Mouse (Mus musculus) spleen, postnatal 14 days (tissue): Measurements from ENCODE around the gene Fcer1g.

Experiments
- DNase-seq, 2 experiments: peaks; one replicate each; pipeline ENCODE4 v3.0.0; 2021 to 2022; ENCODE audit warnings: low spot score in 2 of 2

The Fcer1g gene

DNA sequence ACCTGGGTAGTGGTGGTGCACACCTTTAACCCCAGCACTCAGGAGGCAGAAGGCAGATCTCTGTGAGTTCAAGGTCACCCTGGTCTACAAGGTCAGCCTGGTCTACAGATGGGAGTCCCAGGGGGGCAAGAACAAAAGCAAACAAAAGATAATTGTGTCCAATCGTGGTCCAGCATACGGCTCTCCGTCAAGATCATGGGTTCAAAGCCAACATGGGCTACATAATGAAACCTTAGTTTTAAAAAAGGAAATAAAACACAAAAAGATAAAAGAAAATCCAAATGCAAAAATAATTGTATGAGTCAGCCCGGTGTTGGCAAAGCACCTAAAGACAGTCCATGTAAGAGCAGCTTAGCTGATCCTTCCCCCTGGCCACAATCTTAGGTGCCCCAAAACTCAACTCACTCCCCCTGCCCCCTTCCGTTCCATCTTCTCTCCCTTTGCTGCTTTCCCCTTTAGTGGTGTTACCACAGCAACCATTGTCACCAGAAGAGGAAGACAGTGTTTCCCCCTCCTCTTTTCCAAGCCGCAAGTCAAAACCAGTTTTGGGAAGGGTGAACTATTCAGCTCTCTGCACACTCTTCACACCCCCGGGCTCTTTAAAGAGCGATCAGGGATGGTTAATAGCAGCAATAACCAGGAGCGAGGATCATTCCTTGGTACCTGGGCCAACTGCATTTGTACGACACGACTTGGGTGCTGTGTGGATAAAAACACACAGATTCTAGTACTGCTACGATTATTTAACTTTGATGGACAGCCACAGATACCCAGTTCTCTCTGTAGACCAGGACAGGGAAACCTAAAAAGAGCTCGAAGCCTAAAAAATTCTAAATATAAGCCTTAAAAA, 46.1 kb downstream of the Fcer1g start:
- DNase-seq: no peak

DNA sequence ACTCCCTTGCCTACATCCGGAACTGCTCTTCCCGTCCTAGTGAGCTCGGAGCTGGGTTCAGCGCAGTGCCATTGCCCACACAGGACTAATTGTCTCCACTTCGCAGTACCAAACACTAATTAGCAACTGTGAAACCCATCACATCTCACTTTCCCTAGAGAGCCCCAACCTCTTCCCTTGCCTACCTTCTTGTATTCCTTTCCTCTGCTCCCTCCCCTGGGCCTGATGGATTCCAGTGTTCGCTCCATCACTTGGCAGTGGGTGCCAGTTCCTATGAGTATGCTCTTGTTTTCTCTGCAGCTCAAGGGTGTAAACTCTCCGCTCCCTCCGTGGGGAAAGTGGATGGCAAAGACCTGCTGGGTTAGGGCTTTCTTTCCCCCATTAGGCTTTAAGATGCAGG, 48.5 kb downstream of the Fcer1g start:
- DNase-seq: no peak

GRCm38 (mm10) chr1:171184314-171184713, 49.9 kb downstream of the Fcer1g start:
- DNase-seq: peak in 1 of 2 experiments; percentile 20

DNA sequence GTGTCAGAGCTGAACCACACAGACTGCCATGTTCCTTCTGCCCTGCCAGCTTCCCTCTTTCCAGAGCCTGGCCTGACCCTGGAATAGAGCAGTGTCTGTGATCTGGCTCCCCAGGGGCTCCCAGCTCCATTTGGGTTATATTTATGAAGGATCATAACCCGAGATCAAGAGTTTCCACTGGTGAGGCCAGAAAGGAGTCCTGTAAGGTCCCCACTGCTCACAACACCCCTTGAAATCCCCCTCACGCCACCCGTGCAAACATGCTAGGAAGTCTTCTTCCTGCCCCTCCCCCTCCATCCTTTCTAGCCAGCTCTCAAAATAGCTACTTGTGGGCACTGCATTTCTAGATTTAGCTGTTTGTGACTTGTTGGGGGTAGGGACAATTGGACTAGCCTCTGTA, 50.5 kb downstream of the Fcer1g start:
- DNase-seq: no peak

DNA sequence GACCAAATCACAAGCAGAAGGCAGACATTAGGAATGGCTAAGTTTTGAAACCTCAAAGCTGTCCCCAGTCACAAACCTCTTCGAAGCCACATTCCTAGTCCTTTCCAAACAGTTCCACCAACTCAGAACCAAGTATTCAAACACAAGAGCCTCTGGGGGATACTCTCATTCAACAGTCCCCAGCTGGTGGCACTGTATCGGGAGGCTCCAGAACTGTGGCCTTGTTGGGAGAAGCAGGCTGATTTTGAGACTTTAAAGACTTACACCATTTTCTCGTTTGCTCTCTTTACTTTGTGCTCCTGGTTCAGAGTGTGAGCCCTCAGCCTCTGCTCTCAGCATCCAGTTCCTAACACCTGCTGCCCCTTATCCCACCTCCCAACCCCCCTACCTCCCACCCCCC, 51.1 kb downstream of the Fcer1g start:
- no peak for DNase-seq
